Mouse (Mus musculus) forebrain, embryonic 13.5 days (tissue): ENCODE data around the gene Tomm7. TPM values are rescaled to one million over a fixed set of nuclear protein-coding genes. Genes with fewer than 3 reads are reported as not detected.
"Not testable (repeated sequence)": the region's sequence is repeated elsewhere in the genome, so short reads cannot be mapped to it uniquely, and the experiment has no call there.

ENCODE experiments used
- ATAC-seq: fragments of 200-750 bp; cut with Nextera tagmentation; 2 replicates; pipeline ENCODE4 v1.8.0; 2017
- H3K27ac ChIP-seq: fragments of 300-500 bp; sonication (generic); 2 replicates; pipeline ENCODE4 v1.5.1; 2015; ENCODE audit warnings: inconsistent platforms, mild to moderate bottlenecking, moderate library complexity
- H3K27me3 ChIP-seq: fragments of 300-500 bp; sonication (generic); 2 replicates; pipeline ENCODE4 v1.6.1; 2015; ENCODE audit warnings: mild to moderate bottlenecking, inconsistent platforms
- H3K36me3 ChIP-seq: fragments of 300-500 bp; sonication (generic); 2 replicates; pipeline ENCODE4 v1.6.1; 2015; ENCODE audit warnings: mild to moderate bottlenecking, inconsistent platforms; ENCODE audit not compliant: poor library complexity, severe bottlenecking
- H3K4me1 ChIP-seq: fragments of 300-500 bp; sonication (generic); 2 replicates; pipeline ENCODE4 v1.6.1; 2015; ENCODE audit warnings: inconsistent platforms
- H3K4me2 ChIP-seq: fragments of 300-500 bp; sonication (generic); 2 replicates; pipeline ENCODE4 v1.6.1; 2015; ENCODE audit warnings: inconsistent platforms, mild to moderate bottlenecking, moderate library complexity
- H3K4me3 ChIP-seq: fragments of 300-500 bp; sonication (generic); 2 replicates; pipeline ENCODE4 v1.5.1; 2015; ENCODE audit warnings: mild to moderate bottlenecking, inconsistent platforms
- H3K9ac ChIP-seq: fragments of 300-500 bp; sonication (generic); 2 replicates; pipeline ENCODE4 v1.6.1; 2015; ENCODE audit warnings: mild to moderate bottlenecking, inconsistent platforms
- H3K9me3 ChIP-seq: fragments of 300-500 bp; sonication (generic); replicated peaks from 2 replicates; pipeline ENCODE4 v1.6.1; 2016; ENCODE audit warnings: inconsistent platforms
- WGBS: fragments of 180-500 bp; shearing (Covaris S2); methylation state at CpG from one replicate; pipeline ENCODE4 v1.1.7; 2015; 5-methylcytosine and 5-hydroxymethylcytosine counted together
- polyA plus RNA-seq: library from polyadenylated mRNA; unstranded; fragments of >200 nt; fragmentation: Nextera tagmentation; extraction: Ambion mirVana; gene quantifications from 2 replicates; pipeline ENCODE4 v1.2.1, GENCODE M21; 2015

The Tomm7 gene
- polyA plus RNA-seq, 1 experiment from 2014 or later: 142 TPM

- peak overlapping the region; percentile 68 for H3K9ac ChIP-seq
- H3K4me1 ChIP-seq: peaks cover 20% of the 10 kb centered on the region
- no peaks in the 10 kb centered on the region for H3K9me3 ChIP-seq
- ATAC-seq: peak; percentile 34
- H3K27ac ChIP-seq: peak overlapping the region; percentile 88
- H3K4me3 ChIP-seq: peak overlapping the region; percentile 74
- peaks cover 3% of the 10 kb centered on the region; the same call in 1 of the 2 replicates for H3K36me3 ChIP-seq
- H3K4me2 ChIP-seq: peak overlapping the region; percentile 70
- no peaks in the 10 kb centered on the region for H3K27me3 ChIP-seq
- WGBS: 32% methylated on average over 7 of the region's 7 CpGs
Measured at GRCm38 (mm10) chr5:23844531-23844841, 525 bp upstream of the Tomm7 start.

- no peak overlapping the region for H3K4me3 ChIP-seq
- ATAC-seq: no peak
- peaks cover 19% of the 10 kb centered on the region for H3K36me3 ChIP-seq
- H3K9me3 ChIP-seq: no peaks in the 10 kb centered on the region
- no peaks in the 10 kb centered on the region for H3K27me3 ChIP-seq
- H3K4me2 ChIP-seq: no peak overlapping the region
- H3K4me1 ChIP-seq: peaks cover 11% of the 10 kb centered on the region
- H3K9ac ChIP-seq: no peak overlapping the region
- 93% methylated on average over 7 of the region's 7 CpGs for WGBS
- H3K27ac ChIP-seq: no peak overlapping the region
Measured at GRCm38 (mm10) chr5:23838158-23838557, 5.8 kb downstream of the Tomm7 start.

- H3K27ac ChIP-seq, ATAC-seq, H3K9me3 ChIP-seq, H3K4me3 ChIP-seq, H3K4me1 ChIP-seq, H3K9ac ChIP-seq, H3K4me2 ChIP-seq: not testable (repeated sequence)
- Histone ChIP-seq H3K36me3 (peaks cover 19% of the 10 kb centered on the region), H3K27me3 (peaks cover 11% of the 10 kb centered on the region)
- WGBS: 60% methylated on average over 1 of the region's 1 CpGs
Measured at GRCm38 (mm10) chr5:23835691-23836090, 8.3 kb downstream of the Tomm7 start.

GRCm38 (mm10) chr5:23830897-23831752 lies 12.8 kb downstream of the Tomm7 start:
- Histone ChIP-seq H3K4me1 (no peaks in the 10 kb centered on the region), H3K4me3 (0 out of 2 replicates have a peak overlapping the region, but pooled peaks have one; percentile 16), H3K9me3 (no peaks in the 10 kb centered on the region), H3K27me3 (peaks cover 19% of the 10 kb centered on the region), H3K4me2 (peak overlapping the region; percentile 31), H3K9ac (no peak overlapping the region), H3K36me3 (no peaks in the 10 kb centered on the region), H3K27ac (no peak overlapping the region)
- WGBS: 47% methylated on average over 58 of the region's 58 CpGs
- ATAC-seq: no peak

- H3K4me3 ChIP-seq: no peak overlapping the region
- no peak overlapping the region for H3K27ac ChIP-seq
- 33% methylated on average over 11 of the region's 11 CpGs for WGBS
- no peak for ATAC-seq
- no peak overlapping the region for H3K4me2 ChIP-seq
- peaks cover 13% of the 10 kb centered on the region for H3K27me3 ChIP-seq
- H3K9me3 ChIP-seq: no peaks in the 10 kb centered on the region
- no peaks in the 10 kb centered on the region for H3K36me3 ChIP-seq
- H3K4me1 ChIP-seq: no peaks in the 10 kb centered on the region
- no peak overlapping the region for H3K9ac ChIP-seq
Measured at GRCm38 (mm10) chr5:23826321-23827004, 17.5 kb downstream of the Tomm7 start.

GRCm38 (mm10) chr5:23824171-23824733 lies 19.7 kb downstream of the Tomm7 start:
- peaks cover 12% of the 10 kb centered on the region for H3K36me3 ChIP-seq
- H3K27me3 ChIP-seq: peaks cover 3% of the 10 kb centered on the region; the same call in 1 of the 2 replicates
- no peak overlapping the region for H3K4me3 ChIP-seq
- H3K9me3 ChIP-seq: no peaks in the 10 kb centered on the region
- 80% methylated on average over 8 of the region's 8 CpGs for whole genome bisulfite sequencing
- no peak overlapping the region for H3K4me2 ChIP-seq
- no peak for ATAC-seq
- H3K9ac ChIP-seq: no peak overlapping the region
- no peaks in the 10 kb centered on the region for H3K4me1 ChIP-seq
- no peak overlapping the region for H3K27ac ChIP-seq

DNA sequence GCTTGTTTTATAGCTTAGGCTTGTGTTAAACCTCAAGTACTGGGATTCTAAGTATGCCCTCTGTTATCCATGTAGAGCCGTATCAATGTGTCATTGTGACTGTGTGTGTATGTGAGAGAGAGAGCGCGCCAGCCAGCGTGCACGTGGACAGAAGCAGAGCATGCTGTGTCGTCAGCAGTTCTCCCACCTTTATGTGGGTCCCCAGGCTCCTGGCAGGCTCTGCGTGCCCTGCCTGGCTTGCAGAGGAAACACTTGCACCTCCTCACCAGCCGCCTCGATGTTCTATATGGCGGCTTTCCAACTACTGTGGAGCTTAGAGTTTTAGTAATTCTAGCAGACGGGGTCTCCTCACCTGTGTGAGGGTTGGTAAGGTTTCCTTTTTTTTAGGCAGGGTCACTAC lies 21.7 kb downstream of the Tomm7 start:
- WGBS: 73% methylated on average over 11 of the region's 11 CpGs
- Histone ChIP-seq H3K36me3 (peaks cover 23% of the 10 kb centered on the region), H3K4me1 (no peaks in the 10 kb centered on the region), H3K27me3 (no peaks in the 10 kb centered on the region), H3K9ac (no peak overlapping the region), H3K9me3 (no peaks in the 10 kb centered on the region), H3K27ac (no peak overlapping the region), H3K4me2 (no peak overlapping the region), H3K4me3 (no peak overlapping the region)
- ATAC-seq: no peak

- Histone ChIP-seq H3K27ac (no peak overlapping the region), H3K36me3 (peaks cover 74% of the 10 kb centered on the region), H3K4me2 (no peak overlapping the region), H3K9me3 (no peaks in the 10 kb centered on the region), H3K9ac (no peak overlapping the region), H3K27me3 (no peaks in the 10 kb centered on the region), H3K4me3 (no peak overlapping the region), H3K4me1 (no peaks in the 10 kb centered on the region)
- WGBS: 95% methylated on average over 15 of the region's 15 CpGs
- ATAC-seq: no peak
Measured at GRCm38 (mm10) chr5:23816681-23817080, 27.3 kb downstream of the Tomm7 start.

DNA sequence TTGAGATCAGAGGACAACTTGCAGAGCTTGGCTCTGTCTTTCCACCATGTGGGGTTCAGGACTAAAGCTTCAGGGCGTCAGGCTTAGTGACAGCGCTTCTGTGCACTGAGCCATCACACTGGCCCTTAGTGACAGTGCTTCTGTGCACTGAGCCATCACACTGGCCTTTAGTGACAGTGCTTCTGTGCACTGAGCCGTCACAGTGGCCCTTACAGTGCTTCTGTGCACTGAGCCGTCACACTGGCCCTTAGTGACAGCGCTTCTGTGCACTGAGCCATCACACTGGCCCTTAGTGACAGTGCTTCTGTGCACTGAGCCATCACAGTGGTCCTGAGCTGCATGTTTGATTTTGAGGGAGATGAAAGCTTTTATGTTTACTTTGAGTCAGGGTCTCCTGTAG lies 29.1 kb downstream of the Tomm7 start:
- Histone ChIP-seq H3K27ac (no peak overlapping the region), H3K9me3 (no peaks in the 10 kb centered on the region), H3K9ac (no peak overlapping the region), H3K27me3 (no peaks in the 10 kb centered on the region), H3K4me3 (no peak overlapping the region), H3K36me3 (peaks cover 85% of the 10 kb centered on the region), H3K4me2 (no peak overlapping the region), H3K4me1 (no peaks in the 10 kb centered on the region)
- ATAC-seq: no peak
- WGBS: 61% methylated on average over 5 of the region's 5 CpGs

DNA sequence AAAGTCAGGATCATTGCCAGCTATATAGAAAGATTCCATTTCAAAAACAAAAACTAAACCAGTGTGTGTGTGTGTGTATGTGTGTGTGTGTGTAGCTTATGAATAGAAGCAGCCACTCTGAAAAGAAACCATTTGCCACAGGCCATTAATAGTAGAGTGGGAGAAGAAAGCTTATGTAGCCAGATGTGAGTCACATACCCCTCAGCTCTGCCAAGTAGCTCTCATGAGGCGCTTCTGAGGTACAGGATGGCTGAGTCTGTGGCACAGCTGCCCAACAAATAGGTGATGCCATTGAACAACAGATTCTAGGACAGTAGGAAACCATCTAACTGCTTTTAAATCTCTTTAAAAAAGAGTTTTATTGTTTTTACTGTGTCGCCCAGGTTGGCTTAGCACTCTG lies 51.2 kb downstream of the Tomm7 start:
- Histone ChIP-seq H3K4me2 (no peak overlapping the region), H3K4me3 (no peak overlapping the region), H3K9ac (no peak overlapping the region), H3K27ac (no peak overlapping the region), H3K4me1 (peaks cover 9% of the 10 kb centered on the region), H3K27me3 (no peaks in the 10 kb centered on the region), H3K9me3 (no peaks in the 10 kb centered on the region), H3K36me3 (peaks cover 35% of the 10 kb centered on the region)
- no peak for ATAC-seq
- WGBS: 89% methylated on average over 2 of the region's 2 CpGs

DNA sequence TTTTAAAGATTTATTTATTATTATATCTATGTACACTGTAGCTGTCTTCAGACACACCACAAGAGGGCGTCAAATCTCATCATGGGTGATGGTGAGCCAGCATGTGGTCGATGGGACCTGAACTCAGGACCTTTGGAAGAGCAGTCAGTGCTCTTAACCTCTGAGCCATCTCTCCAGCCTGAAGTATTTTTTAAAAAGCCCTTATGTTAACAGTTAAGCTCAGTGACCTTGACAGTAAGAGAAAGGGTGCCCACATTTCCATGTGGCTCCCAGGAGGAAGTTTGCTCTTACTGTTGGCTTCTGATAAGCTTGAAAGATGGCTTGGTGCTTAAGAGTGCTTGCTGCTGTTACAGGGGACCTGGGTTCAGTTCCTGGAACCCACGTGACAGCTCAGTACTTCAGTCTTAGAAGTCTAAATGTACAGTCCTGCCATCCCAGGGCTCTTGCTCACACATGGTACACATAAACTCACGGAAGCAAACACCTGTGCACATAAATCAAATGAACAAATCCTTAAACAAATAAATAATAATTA lies 54.8 kb downstream of the Tomm7 start:
- peak overlapping the region; percentile 95; the same call in 1 of the 2 replicates for H3K4me3 ChIP-seq
- H3K36me3 ChIP-seq: peaks cover 13% of the 10 kb centered on the region; the same call in 1 of the 2 replicates
- no peaks in the 10 kb centered on the region for H3K27me3 ChIP-seq
- H3K9ac ChIP-seq: no peak overlapping the region
- H3K27ac ChIP-seq: no peak overlapping the region
- no peaks in the 10 kb centered on the region; the same call in 1 of the 2 replicates for H3K9me3 ChIP-seq
- WGBS: 89% methylated on average over 4 of the region's 4 CpGs
- H3K4me1 ChIP-seq: peaks cover 9% of the 10 kb centered on the region
- ATAC-seq: no peak
- H3K4me2 ChIP-seq: no peak overlapping the region
